Mouse (Mus musculus): ENCODE results near the gene Itga10. TPM values are rescaled to one million over a fixed set of nuclear protein-coding genes. Genes with fewer than 3 reads are reported as not detected.

The Itga10 gene
- polyA plus RNA-seq (2012; rRNA removed) = 0.43 and 0.45 TPM in 2 replicates

DNA sequence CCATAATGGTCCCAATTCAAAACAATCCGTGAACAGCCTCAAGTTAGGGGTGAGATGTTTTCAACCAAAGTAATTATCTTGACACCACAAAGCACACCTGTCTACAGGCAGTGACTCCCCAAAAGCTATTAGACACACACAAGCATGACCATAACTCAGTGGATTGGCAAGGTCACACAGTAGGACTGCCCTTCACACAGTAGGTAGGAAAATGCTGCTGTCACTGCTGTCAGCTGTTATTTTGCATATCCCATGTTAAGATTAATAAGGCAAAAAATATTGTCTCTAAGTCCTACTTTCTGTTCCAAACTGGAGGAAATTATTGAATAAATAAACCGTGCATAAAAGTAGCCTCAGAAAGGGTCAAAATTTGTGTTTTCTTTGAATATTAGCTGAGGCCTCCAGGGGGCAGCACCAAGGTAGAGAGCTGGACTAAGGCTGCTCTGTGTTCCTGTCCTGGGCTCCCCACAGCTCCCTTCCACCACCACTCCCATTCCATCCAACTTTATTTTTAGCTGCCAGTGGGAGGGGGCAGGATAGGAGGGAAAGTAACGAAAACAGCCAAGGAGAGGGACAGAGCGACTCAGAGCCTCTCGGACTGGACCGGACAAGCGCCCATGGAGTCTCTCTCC lies at the start of gene Itga10:
Itga10 (plus strand) TSS at position 567 of the 632 bp plus-strand sequence.

DNA sequence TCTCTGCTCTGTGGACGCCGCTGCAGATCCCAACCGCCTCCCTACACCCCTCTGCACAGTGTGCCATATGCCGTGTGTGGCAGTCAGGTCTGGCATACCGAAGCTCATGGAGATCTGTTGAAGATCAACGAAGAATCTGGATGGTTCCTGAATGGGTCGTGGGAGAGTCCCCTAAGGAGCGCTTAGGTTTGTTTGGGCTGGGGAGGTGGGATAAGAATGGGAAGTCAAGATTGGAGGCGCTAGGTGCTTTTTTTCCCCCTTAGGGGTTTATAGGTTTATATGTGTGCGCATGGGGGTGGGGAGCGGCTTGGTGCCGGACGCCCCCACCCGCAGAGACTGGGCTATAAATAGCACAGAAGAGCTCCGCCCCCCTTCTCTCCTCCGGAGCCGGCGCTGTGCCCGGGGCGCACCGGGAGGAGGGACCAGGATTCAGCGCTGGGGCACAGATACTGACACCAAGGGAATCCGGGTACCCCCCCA lies 49.1 kb upstream of the Itga10 start, which contains the start of gene Ankrd34a:
Ankrd34a (plus strand) TSS at position 409 of the 480 bp plus-strand sequence.

DNA sequence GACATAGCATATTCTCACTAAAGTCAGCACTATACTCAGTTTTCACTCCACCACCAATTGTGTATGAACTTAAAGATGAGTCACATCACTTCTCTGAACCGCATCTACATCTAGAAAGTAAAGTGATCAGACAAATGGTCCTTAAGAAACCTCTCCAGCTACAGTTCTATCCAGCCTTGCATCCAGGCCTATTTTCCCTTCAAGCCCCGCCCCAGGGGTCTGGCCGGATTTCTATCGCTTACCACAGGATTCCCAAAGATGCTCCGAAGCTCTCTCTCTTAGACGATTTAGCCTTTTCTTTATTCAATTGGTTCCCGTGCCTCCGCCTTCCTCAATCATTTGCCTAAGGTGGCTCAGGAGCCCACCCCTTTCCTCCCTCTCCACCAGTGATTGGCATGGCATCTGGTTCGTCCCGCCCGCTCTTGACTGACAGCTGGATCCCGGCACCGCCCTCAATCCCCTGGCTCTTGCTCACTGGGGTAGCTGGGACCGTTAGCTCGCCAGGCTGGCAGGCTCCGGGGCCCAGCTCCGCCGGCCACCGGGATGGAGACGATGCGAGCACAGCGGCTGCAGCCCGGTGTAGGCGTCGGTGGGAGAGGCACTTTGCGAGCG lies 44.6 kb upstream of the Itga10 start, which contains the start of gene Lix1l:
Lix1l (plus strand) TSS at position 511 of the 612 bp plus-strand sequence.

DNA sequence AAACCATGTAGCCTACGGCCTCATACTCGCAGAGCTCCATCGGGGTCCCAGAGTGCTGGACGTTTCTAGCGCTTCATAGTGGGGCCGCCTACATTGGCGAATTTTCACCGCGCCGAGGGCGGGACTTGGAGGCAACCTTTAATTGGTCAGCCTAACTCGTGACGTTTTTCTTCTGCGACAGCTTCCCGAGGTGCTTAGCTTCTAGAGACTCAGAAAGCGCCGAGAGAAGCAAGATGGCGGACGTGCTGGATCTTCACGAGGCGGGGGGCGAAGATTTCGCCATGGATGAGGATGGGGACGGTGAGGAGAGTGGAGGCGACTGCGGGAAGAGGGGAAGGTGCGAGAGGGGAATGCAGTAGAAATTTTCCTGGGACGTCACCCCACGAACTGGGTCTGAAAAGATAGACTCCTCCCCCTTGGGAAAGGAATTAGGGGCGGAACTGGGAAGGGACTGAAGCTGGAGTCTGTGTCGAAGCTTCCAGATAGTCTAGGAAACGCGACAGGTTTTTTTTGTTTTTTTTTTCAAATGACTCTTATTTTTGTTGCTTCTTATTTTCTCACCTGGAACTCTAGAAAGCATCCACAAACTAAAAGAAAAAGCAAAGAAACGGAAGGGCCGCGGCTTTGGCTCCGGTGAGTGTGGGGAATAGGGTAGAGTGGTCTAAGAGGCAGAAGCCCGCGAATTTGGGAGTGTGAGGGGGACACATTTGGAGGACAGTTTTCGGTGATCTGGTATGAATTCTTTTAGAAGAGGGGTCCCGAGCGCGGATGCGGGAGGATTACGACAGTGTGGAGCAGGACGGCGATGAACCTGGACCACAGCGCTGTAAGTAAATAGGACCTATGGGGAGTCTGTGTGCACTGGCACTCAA lies 15.4 kb upstream of the Itga10 start, which contains the start of gene Rbm8a:
Rbm8a (plus strand) TSS at position 205 of the 872 bp plus-strand sequence.

DNA sequence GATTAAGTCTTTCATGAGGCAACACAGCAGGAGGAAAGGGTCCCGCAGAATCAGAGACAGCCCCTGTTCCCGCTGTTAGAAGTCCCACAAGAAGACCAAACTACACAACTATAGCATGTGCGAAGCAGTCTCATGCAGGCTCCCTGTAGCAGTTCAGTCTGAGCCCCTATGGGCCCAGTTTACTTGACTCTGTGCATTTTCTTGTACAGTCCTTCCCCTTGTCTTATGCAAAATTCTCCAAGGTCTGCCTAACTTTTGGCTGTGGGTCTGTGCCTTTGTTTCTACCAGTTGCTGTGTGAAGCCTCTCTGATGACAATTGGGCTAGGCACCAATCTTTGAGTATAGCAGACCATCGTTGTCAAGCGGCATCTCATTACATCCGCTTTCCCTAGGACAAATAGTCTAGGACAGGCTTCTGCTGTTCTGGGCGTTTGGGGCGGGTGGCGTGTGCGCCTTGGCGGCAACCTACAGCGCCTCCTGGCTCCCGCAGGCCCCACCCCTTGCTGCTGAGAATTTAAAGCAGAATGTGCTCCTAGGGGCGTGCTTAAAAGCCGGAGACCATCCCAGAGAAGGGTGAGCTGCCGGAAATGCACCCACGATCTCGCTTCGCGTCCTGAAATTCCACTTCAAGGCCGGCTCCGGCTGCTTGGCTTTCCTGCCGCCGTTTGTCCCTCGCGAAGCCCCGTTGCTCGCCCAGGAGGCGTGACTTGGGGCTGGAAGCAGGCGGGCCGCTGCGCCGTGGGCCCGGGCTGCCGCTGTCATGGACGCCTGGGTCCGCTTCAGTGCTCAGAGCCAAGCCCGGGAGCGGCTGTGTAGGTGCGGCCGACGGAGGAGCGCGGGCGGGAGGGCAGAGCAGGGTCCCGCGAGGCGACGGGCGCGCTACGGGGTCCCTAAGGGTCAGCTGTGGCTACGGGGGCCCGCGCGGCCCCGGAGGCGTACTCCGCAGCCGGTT lies 10.2 kb upstream of the Itga10 start, which contains the start of the genes Pex11b and Gm42957:
Pex11b (plus strand) TSS at position 449 of the 952 bp plus-strand sequence.
Gm42957 (plus strand) TSS at position 547 of the 952 bp plus-strand sequence.

DNA sequence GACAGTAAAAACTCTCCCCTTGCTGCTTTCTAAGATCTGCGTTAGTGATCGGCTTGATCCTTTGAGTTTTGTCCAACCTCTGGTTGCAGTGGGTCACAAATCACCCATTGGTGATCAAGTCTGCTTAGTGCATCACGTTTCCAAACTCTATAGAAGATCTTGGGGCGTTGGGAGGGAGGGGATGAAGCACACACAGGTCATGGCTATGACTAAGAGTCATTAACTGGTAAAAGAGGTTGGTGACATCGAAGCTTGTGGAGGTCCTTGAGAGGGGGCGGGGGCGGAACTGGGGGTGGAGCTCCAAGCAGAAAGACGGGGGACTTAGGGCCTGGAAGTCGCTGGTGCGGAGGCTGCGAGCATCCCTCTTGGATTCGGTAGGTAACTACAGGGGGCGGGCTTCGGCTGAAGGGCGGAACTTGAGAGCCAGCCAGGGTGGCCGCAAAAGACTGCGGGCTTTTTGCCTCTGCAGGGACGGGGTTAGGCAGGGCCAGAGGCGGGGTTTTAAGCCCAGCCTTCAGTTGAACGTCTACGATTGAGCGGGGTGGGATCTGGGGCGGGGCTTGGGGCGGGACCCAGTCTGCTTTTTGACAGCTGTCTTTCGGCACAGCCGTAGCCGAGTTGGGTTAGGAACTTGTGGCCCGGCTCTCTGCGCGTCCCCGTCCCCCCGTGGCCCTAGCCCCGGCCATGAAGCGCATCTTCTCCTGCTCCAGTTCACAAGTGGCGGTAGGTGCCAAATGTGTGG lies 24.5 kb downstream of the Itga10 start, which contains the start of gene Ankrd35:
Ankrd35 (plus strand) TSS at position 405 of the 742 bp plus-strand sequence.

DNA sequence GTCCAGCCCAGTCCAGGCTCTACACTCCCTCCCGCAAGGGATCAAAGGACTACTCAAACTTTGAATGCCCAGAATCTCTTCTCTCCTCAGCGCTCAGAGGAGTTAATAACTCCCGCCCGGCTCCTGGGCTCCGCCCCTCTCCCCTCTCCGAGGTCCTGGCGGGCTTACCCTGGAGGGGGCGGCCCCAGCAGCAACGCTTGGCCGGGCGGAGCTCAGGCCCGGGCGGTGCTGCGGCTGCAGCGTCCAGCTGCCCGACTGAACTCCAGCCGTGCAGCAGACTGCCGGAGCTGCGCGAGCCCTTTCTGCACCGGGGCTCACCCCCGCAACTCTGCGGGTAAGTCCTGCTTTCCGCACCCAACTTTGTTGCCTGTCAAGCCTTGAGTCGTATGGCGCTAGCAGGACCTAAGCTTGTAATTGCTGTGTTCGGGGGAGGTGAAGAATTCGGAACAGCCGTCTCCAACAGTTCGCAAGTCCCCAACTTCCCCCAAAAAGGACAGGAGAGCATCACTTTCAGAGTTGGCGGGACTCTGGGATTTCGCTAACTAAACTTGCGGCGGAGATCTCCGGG lies 50.9 kb downstream of the Itga10 start, which contains the start of gene Pias3:
Pias3 (plus strand) TSS at position 187 of the 568 bp plus-strand sequence.

DNA sequence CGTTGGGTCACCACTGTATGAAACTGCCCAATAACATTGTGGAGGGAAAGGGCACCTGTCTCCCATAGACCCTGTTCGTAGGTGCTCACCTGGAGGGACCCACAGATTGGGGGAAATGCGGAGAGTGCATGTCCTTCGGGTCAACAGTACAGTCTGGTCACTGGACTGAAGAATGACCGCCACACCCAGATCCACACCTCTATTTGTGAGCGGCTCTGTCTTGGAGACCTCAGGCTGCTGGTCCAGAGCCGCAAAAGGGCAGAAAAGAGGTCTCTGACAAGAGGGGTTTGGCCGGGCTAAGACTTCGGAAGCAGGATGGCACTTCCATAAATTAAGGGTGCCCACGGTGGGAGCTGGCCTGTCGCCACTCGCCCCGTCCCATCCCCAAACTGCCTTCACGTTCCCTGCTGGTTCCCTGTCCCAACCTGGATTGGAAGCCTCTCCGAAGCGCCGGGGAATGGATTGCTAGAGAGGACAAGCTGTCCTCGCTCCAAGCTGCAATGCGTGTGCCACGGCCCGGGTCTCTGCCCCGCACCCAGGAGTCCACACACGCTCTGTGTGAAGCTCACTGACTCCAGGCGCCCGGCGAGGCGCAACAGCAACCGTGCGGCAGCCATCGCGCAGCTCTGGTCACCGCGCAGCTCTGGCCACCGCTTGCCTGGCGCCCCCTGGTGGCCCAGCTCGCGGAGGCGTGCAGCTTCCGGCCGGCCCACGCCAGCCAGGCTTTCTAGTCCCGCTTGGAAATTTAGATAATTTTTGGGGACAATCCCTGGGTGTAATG lies 62.7 kb downstream of the Itga10 start, which contains the start of gene Nudt17:
Nudt17 (minus strand) TSS at position 660 of the 781 bp plus-strand sequence.

Other genes with a start within 250 kb of the Itga10 start
- gene BC107364, start 193.3 kb upstream of the Itga10 start, polyA plus RNA-seq (2012; rRNA removed) = 0.02 and 0.05 TPM in 2 replicates
- 3.9 and 4.2 TPM in 2 replicates for gene Hfe2, start 120.4 kb upstream of the Itga10 start, polyA plus RNA-seq (2012; rRNA removed)
- gene Txnip, start 87.6 kb upstream of the Itga10 start, polyA plus RNA-seq (2012; rRNA removed) = 33.6 and 47.5 TPM in 2 replicates
- not detected in 2 replicates for gene Gm16253, start 68.6 kb upstream of the Itga10 start, polyA plus RNA-seq (2012; rRNA removed)
- 12.0 and 14.4 TPM in 2 replicates for gene Polr3gl, start 51.4 kb upstream of the Itga10 start, polyA plus RNA-seq (2012; rRNA removed)
- gene Ankrd34a, start 48.9 kb upstream of the Itga10 start, polyA plus RNA-seq (2012; rRNA removed) = 0.03 TPM in 2 replicates
- gene Lix1l, start 44.4 kb upstream of the Itga10 start, polyA plus RNA-seq (2012; rRNA removed) = 3.0 TPM in 2 replicates
- gene Rbm8a, start 15.7 kb upstream of the Itga10 start, polyA plus RNA-seq (2012; rRNA removed) = 25.0 and 29.0 TPM in 2 replicates
- gene Pex11b, start 10.2 kb upstream of the Itga10 start, polyA plus RNA-seq (2012; rRNA removed) = 9.9 and 11.7 TPM in 2 replicates
- 0.03 TPM in 2 replicates for gene Gm42957, start 10.1 kb upstream of the Itga10 start, polyA plus RNA-seq (2012; rRNA removed)
- gene Ankrd35, start 24.5 kb downstream of the Itga10 start, polyA plus RNA-seq (2012; rRNA removed) = 0.32 and 0.43 TPM in 2 replicates
- gene Pias3, start 50.8 kb downstream of the Itga10 start, polyA plus RNA-seq (2012; rRNA removed) = 4.6 and 5.6 TPM in 2 replicates
- 0.45 and 0.60 TPM in 2 replicates for gene Nudt17, start 63.0 kb downstream of the Itga10 start, polyA plus RNA-seq (2012; rRNA removed)
- 20.9 and 23.9 TPM in 2 replicates for gene Polr3c, start 82.0 kb downstream of the Itga10 start, polyA plus RNA-seq (2012; rRNA removed)
- 11.8 and 14.6 TPM in 2 replicates for gene Rnf115, start 82.1 kb downstream of the Itga10 start, polyA plus RNA-seq (2012; rRNA removed)
- gene Pdzk1, start 183.7 kb downstream of the Itga10 start, polyA plus RNA-seq (2012; rRNA removed) = 6.7 and 6.9 TPM in 2 replicates
- gene Cd160, start 183.8 kb downstream of the Itga10 start, polyA plus RNA-seq (2012; rRNA removed) = 0.05 and 0.19 TPM in 2 replicates

All from liver, embryonic 14 days (tissue).